Mouse (Mus musculus): ENCODE data around the gene Aes. TPM values are rescaled to one million over a fixed set of nuclear protein-coding genes. Genes with fewer than 3 reads are reported as not detected.

Aes gene
- total RNA-seq (2021) = 100 to 1,000 TPM; 630 to 638 TPM

- peak; percentile 70 to 77 for DNase-seq (ENCODE audit: low spot score in 2 of 2)
- intact Hi-C loops (cut with DNase I) = loop anchor here (10.0 kb wide), 1 partner anchor 1874 kb away; the partner anchor contains the start of genes Cdc34 and Gzmm
These were observed at the start of gene Aes for GRCm38 (mm10) chr10:81559163-81559626. Gene Aes (plus strand): TSS chr10:81559488.

GRCm38 (mm10) chr10:81510246-81510810 is 49.0 kb upstream of the Aes start:
- intact Hi-C loops (cut with DNase I) = no loop called here
- no peak for DNase-seq (ENCODE audit: low spot score in 2 of 2)

GRCm38 (mm10) chr10:81513798-81514197 is 45.5 kb upstream of the Aes start:
- intact Hi-C loops (cut with DNase I) = no loop called here

GRCm38 (mm10) chr10:81517227-81517626 is 42.1 kb upstream of the Aes start:
- intact Hi-C loops (cut with DNase I) = no loop called here
- no peak for DNase-seq (ENCODE audit: low spot score in 2 of 2)

More at GRCm38 (mm10) chr10:81513798-81514197, 45.5 kb upstream of the Aes start:
- DNase-seq (ENCODE audit: low spot score in 2 of 2) = no peak

- intact Hi-C loops (cut with DNase I) = no loop called here
- peak in 1 of 2 experiments; percentile 38 for DNase-seq (ENCODE audit: low spot score in 2 of 2)
These were observed 40.7 kb upstream of the Aes start for GRCm38 (mm10) chr10:81518546-81518945.

GRCm38 (mm10) chr10:81519227-81519977 is 39.9 kb upstream of the Aes start:
- intact Hi-C loops (cut with DNase I) = no loop called here
- peak in 1 of 2 experiments; percentile 37 for DNase-seq (ENCODE audit: low spot score in 2 of 2)

- intact Hi-C loops (cut with DNase I) = no loop called here
- no peak for DNase-seq (ENCODE audit: low spot score in 2 of 2)
These were observed 39.3 kb upstream of the Aes start for GRCm38 (mm10) chr10:81519978-81520365.

GRCm38 (mm10) chr10:81523142-81523541 is 36.1 kb upstream of the Aes start:
- no peak for DNase-seq (ENCODE audit: low spot score in 2 of 2)
- intact Hi-C loops (cut with DNase I) = no loop called here

GRCm38 (mm10) chr10:81523570-81523969 is 35.7 kb upstream of the Aes start:
- intact Hi-C loops (cut with DNase I) = no loop called here
- no peak for DNase-seq (ENCODE audit: low spot score in 2 of 2)

GRCm38 (mm10) chr10:81524051-81524605 is 35.2 kb upstream of the Aes start, which contains the start of gene Gna15:
Gene Gna15 (minus strand): TSS chr10:81524225.
- peak in 1 of 2 experiments; percentile 56 for DNase-seq (ENCODE audit: low spot score in 2 of 2)

GRCm38 (mm10) chr10:81525017-81525694 is 34.1 kb upstream of the Aes start:
- intact Hi-C loops (cut with DNase I) = no loop called here
- DNase-seq (ENCODE audit: low spot score in 2 of 2) = no peak

More at GRCm38 (mm10) chr10:81524051-81524605, 35.2 kb upstream of the Aes start, which contains the start of gene Gna15:
- intact Hi-C loops (cut with DNase I) = no loop called here

- peak; percentile 59 to 65 for DNase-seq (ENCODE audit: low spot score in 2 of 2)
- intact Hi-C loops (cut with DNase I) = loop anchor here (1.0 kb wide), 1 partner anchor 24 kb away; no protein-coding TSS in a partner anchor
These were observed 32.5 kb upstream of the Aes start for GRCm38 (mm10) chr10:81526779-81527178.

- intact Hi-C loops (cut with DNase I) = no loop called here
- DNase-seq (ENCODE audit: low spot score in 2 of 2) = no peak
These were observed 24.5 kb upstream of the Aes start for GRCm38 (mm10) chr10:81534826-81535225.

- intact Hi-C loops (cut with DNase I) = no loop called here
- no peak for DNase-seq (ENCODE audit: low spot score in 2 of 2)
These were observed 22.6 kb upstream of the Aes start for GRCm38 (mm10) chr10:81536734-81537133.

GRCm38 (mm10) chr10:81537429-81537828 is 21.9 kb upstream of the Aes start:
- no peak for DNase-seq (ENCODE audit: low spot score in 2 of 2)
- intact Hi-C loops (cut with DNase I) = no loop called here

- peak in 1 of 2 experiments; percentile 67 for DNase-seq (ENCODE audit: low spot score in 2 of 2)
These were observed 20.8 kb upstream of the Aes start for GRCm38 (mm10) chr10:81538321-81539048.

GRCm38 (mm10) chr10:81541363-81541762 is 17.9 kb upstream of the Aes start:
- intact Hi-C loops (cut with DNase I) = no loop called here
- DNase-seq (ENCODE audit: low spot score in 2 of 2) = no peak

More at GRCm38 (mm10) chr10:81538321-81539048, 20.8 kb upstream of the Aes start:
- intact Hi-C loops (cut with DNase I) = no loop called here

- no peak for DNase-seq (ENCODE audit: low spot score in 2 of 2)
- intact Hi-C loops (cut with DNase I) = no loop called here
These were observed 17.5 kb upstream of the Aes start for GRCm38 (mm10) chr10:81541803-81542202.

Measured in left cerebral cortex, postnatal 25 days (tissue).